Mouse (Mus musculus) liver, postnatal 0 days (tissue): ENCODE measurements at regions not wholly inside any gene's neighbourhood (a gene's known extent, or its start where the extent isn't known, plus 50 kb on each side); places are given as distances from the start of the nearest gene placed in this dataset.

Experiments
- CTCF ChIP-seq: sonication (generic); IDR thresholded peaks from 2 replicates; pipeline ENCODE4 v1.5.1; 2016; ENCODE audit warnings: antibody characterized with exemption, low read depth
- EP300 ChIP-seq: IDR thresholded peaks from 2 replicates; pipeline ENCODE4 v1.6.1; 2016; ENCODE audit warnings: antibody characterized with exemption, low read depth, mild to moderate bottlenecking

DNA sequence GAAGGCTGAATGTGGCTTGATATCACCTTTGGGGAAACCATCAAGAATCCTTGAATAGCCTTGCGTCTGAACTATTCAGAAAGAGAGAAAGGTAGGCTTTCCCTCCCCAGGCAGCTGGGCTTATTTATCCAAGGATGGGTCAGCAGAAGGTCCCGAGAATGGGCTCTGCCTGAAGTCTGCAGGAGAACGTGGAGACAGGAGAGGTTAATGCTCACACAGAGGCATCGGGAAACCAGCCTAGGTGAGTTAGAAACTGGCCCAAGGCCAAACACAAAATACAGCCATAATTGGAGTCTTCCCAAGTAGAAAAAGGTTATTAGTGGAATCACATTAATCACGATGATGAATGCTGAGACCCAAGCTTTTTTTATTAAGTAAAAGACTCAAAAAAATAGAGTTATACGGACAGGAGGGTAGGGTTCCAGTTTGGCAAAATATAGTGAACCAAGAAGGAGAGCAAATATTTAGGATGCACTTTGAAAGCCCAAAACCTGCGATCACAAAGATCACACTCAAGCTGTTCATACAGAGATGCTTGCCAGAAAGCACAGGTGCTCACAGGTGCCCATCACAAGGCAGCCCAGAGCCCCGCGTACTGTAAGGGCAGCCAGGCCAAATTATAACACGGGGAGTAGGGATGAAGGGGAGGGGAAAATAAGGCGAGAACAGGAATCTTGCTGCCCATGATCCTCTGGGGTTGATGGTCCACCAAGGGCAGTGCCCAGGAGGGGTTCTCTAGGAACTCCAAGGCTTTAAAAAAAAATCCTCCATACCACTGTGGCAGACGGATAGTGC lies 189.3 kb downstream of the Utp18 start:
- TF ChIP-seq EP300 (no peak), CTCF (no peak)
